Mouse (Mus musculus) kidney, postnatal 14 days (tissue): ENCODE measurements around the gene Dtwd1.
"Not testable (repeated sequence)": the region's sequence is repeated elsewhere in the genome, so short reads cannot be mapped to it uniquely, and the experiment has no call there.

Experiments used
- DNase-seq: peaks from one replicate; pipeline ENCODE4 v3.0.0; 2022; ENCODE audit warnings: mixed read lengths

The Dtwd1 gene

GRCm38 (mm10) chr2:126151855-126152571 is at the start of gene Dtwd1, which contains the start of gene Fam227b:
Gene Dtwd1, plus strand, starts transcription at chr2:126152141.
Gene Fam227b, minus strand, starts transcription at chr2:126152004.
- DNase-seq = peak; percentile 98

GRCm38 (mm10) chr2:126147723-126148122 is 4.2 kb upstream of the Dtwd1 start:
- DNase-seq = no peak

GRCm38 (mm10) chr2:126165277-126166018 is 13.5 kb downstream of the Dtwd1 start:
- DNase-seq = no peak

- no peak for DNase-seq
These were observed 14.4 kb downstream of the Dtwd1 start for GRCm38 (mm10) chr2:126166335-126166734.

GRCm38 (mm10) chr2:126166848-126167617 is 15.1 kb downstream of the Dtwd1 start:
- no peak for DNase-seq

- no peak for DNase-seq
These were observed 19.5 kb downstream of the Dtwd1 start for GRCm38 (mm10) chr2:126171427-126171826.

GRCm38 (mm10) chr2:126191306-126191705 is 39.4 kb downstream of the Dtwd1 start:
- no peak for DNase-seq

- DNase-seq = no peak
These were observed 40.2 kb downstream of the Dtwd1 start for GRCm38 (mm10) chr2:126192129-126192528.

GRCm38 (mm10) chr2:126195631-126196356 is 43.9 kb downstream of the Dtwd1 start:
- DNase-seq = no peak

GRCm38 (mm10) chr2:126198971-126199370 is 47.0 kb downstream of the Dtwd1 start:
- no peak for DNase-seq

- no peak for DNase-seq
These were observed 59.2 kb downstream of the Dtwd1 start for GRCm38 (mm10) chr2:126211011-126211680.

GRCm38 (mm10) chr2:126214800-126215199 is 62.9 kb downstream of the Dtwd1 start, which contains the start of gene Gm17555:
Gene Gm17555, plus strand, starts transcription at chr2:126215100.
- not testable (repeated sequence) for DNase-seq
